In the genomic region with DNA sequence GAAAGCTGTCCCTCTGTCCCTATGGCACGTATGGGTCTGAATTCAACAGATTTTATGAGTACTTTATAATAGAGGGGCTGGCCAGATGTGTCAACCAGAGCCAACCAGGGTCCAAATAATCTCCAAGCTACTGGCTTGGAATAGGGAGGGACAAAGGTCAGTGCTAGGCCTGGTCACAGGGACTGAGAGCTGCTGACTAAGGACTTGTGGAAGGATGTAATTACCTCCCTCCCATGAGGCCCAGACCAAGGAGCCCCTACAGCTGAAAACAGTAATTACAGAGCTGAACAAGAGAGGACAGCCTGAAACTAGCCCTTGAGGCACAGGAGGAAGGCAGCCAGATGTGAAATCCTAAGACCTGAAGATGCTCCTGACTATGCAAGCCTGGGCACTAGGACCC, we compare ENCODE assay signal across 16 mouse cellular contexts.
DNase-seq lines count a peak whose midpoint lies in the region; ATAC-seq and TF ChIP-seq lines count a peak whose summit lies in the region.
"Had no signal": no experiment of that assay in that cellular context is flagged by ENCODE, and none has a peak within 500 bp of the region (broad histone marks: within the 10 kb centered on the region; RNA-seq: fewer than 3 reads in every experiment).

No protein-coding gene starts in this region.

- TF ChIP-seq POLR2A in small intestine, adult 2 months (IDR thresholded peaks at IDR 0.05; ENCODE audit: low read depth, low read length) = no peak

- H3K4me2 ChIP-seq in hindbrain, embryonic 11.5 days (replicated peaks; ENCODE audit: low read depth, low read length) = no peak overlapping the region
- H3K4me2 ChIP-seq in hindbrain, embryonic 16.5 days (ENCODE audit: low read length) = no peak overlapping the region
- H3K4me2 ChIP-seq in intestine, embryonic 16.5 days (ENCODE audit: low read depth, low read length) = peak overlapping the region; percentile 23; the same call in 1 of the 2 replicates
- H3K4me2 ChIP-seq: heart, embryonic 13.5 days; midbrain, embryonic 12.5 days had no signal

- no peak for ATAC-seq in hindbrain, embryonic 11.5 days (ENCODE audit: low FRiP score)
- ATAC-seq in hindbrain, embryonic 16.5 days = no peak
- peak; percentile 77 for ATAC-seq in intestine, embryonic 16.5 days

- H3K9me3 ChIP-seq in hindbrain, embryonic 11.5 days (ENCODE audit: control insufficient read depth, low read length) = no peaks in the 10 kb centered on the region
- H3K9me3 ChIP-seq in hindbrain, embryonic 16.5 days (ENCODE audit: control insufficient read depth, low read length) = peaks cover 3% of the 10 kb centered on the region
- H3K9me3 ChIP-seq in intestine, embryonic 16.5 days (ENCODE audit: control insufficient read depth, low read length) = no peaks in the 10 kb centered on the region
- H3K9me3 ChIP-seq: G1E; heart, embryonic 13.5 days; midbrain, embryonic 12.5 days had no signal

- H3K27me3 ChIP-seq in hindbrain, embryonic 11.5 days (ENCODE audit: control insufficient read depth, insufficient read depth, low read length) = no peaks in the 10 kb centered on the region
- no peaks in the 10 kb centered on the region for H3K27me3 ChIP-seq in hindbrain, embryonic 16.5 days (replicated peaks; ENCODE audit: control insufficient read depth, insufficient read depth, low read length)
- H3K27me3 ChIP-seq in intestine, embryonic 16.5 days (replicated peaks; ENCODE audit: control insufficient read depth, insufficient read depth, low read length) = no peaks in the 10 kb centered on the region
- H3K27me3 ChIP-seq in small intestine, adult 2 months (ENCODE audit: control insufficient read depth, insufficient read depth, low read length) = no peaks in the 10 kb centered on the region
- H3K27me3 ChIP-seq: heart, embryonic 13.5 days; midbrain, embryonic 12.5 days had no signal

- DNase-seq in hindbrain, embryonic 11.5 days (ENCODE audit: low spot score) = no peak
- peak; percentile 71 for DNase-seq in kidney, postnatal 14 days
- DNase-seq in heart, adult 9 months (ENCODE audit: low spot score in 2 of 2) = no peak
- DNase-seq in layer of hippocampus, adult 9-11 months = no peak
- DNase-seq: adrenal gland, adult 2 months; cerebellum, adult 18-20 months; gastrocnemius, postnatal 36 days; heart, postnatal 4 days; lung, postnatal 14 days had no signal

- no peaks in the 10 kb centered on the region; the same call in 1 of the 2 replicates for H3K4me1 ChIP-seq in hindbrain, embryonic 11.5 days (replicated peaks; ENCODE audit: control insufficient read depth, insufficient read depth, low read length)
- H3K4me1 ChIP-seq in hindbrain, embryonic 16.5 days (ENCODE audit: control insufficient read depth, insufficient read depth, low read depth, low read length) = peaks cover 28% of the 10 kb centered on the region
- H3K4me1 ChIP-seq in intestine, embryonic 16.5 days (ENCODE audit: control insufficient read depth, insufficient read depth, low read length) = peaks cover 67% of the 10 kb centered on the region
- H3K4me1 ChIP-seq in small intestine, adult 2 months (ENCODE audit: control insufficient read depth, insufficient read depth, insufficient read length, low read length) = peaks cover 46% of the 10 kb centered on the region

- H3K4me3 ChIP-seq in hindbrain, embryonic 11.5 days (ENCODE audit: low read depth, low read length) = no peak overlapping the region
- no peak overlapping the region for H3K4me3 ChIP-seq in hindbrain, embryonic 16.5 days (ENCODE audit: low read length)
- no peak overlapping the region for H3K4me3 ChIP-seq in intestine, embryonic 16.5 days (ENCODE audit: low read length)
- no peak overlapping the region for H3K4me3 ChIP-seq in small intestine, adult 2 months (ENCODE audit: low read depth, low read length)
- H3K4me3 ChIP-seq: erythroblast, embryonic 14.5 days; heart, embryonic 13.5 days; midbrain, embryonic 12.5 days had no signal

- WGBS in hindbrain, embryonic 11.5 days = 82% methylated on average over 1 of the region's 1 CpGs
- whole genome bisulfite sequencing in hindbrain, embryonic 16.5 days = 73% methylated on average over 1 of the region's 1 CpGs
- WGBS in intestine, embryonic 16.5 days = 56% methylated on average over 1 of the region's 1 CpGs
- 33% methylated on average over 1 of the region's 1 CpGs for WGBS in small intestine, adult 2 months

- H3K36me3 ChIP-seq in hindbrain, embryonic 11.5 days (ENCODE audit: control insufficient read depth, insufficient read depth, low read length) = no peaks in the 10 kb centered on the region
- H3K36me3 ChIP-seq in hindbrain, embryonic 16.5 days (ENCODE audit: control insufficient read depth, insufficient read depth, low read length) = no peaks in the 10 kb centered on the region
- no peaks in the 10 kb centered on the region; the same call in 1 of the 2 replicates for H3K36me3 ChIP-seq in intestine, embryonic 16.5 days (ENCODE audit: control insufficient read depth, insufficient read depth, low read length)
- peaks cover 7% of the 10 kb centered on the region for H3K36me3 ChIP-seq in small intestine, adult 2 months (ENCODE audit: control insufficient read depth, insufficient read depth, low read length)

- TF ChIP-seq CTCF in small intestine, adult 2 months (IDR thresholded peaks at IDR 0.05; ENCODE audit: extremely low read depth, insufficient read length, insufficient replicate concordance, low read depth, low read length) = no peak

- H3K27ac ChIP-seq in hindbrain, embryonic 11.5 days (ENCODE audit: low read depth, low read length) = peak overlapping the region; percentile 7; the same call in 1 of the 2 replicates
- H3K27ac ChIP-seq in hindbrain, embryonic 16.5 days (ENCODE audit: low read depth, low read length) = no peak overlapping the region
- H3K27ac ChIP-seq in intestine, embryonic 16.5 days (ENCODE audit: low read length) = peak overlapping the region; percentile 83
- H3K27ac ChIP-seq in small intestine, adult 2 months (ENCODE audit: insufficient read depth, low read depth, low read length) = peak overlapping the region; percentile 52; the same call in 1 of the 2 replicates
- H3K27ac ChIP-seq: midbrain, embryonic 12.5 days had no signal

- no peak overlapping the region for H3K9ac ChIP-seq in hindbrain, embryonic 11.5 days (ENCODE audit: low read depth, low read length)
- H3K9ac ChIP-seq in hindbrain, embryonic 16.5 days (ENCODE audit: low read depth, low read length) = no peak overlapping the region
- H3K9ac ChIP-seq in intestine, embryonic 16.5 days (ENCODE audit: low read depth, low read length) = peak overlapping the region; percentile 49; the same call in 1 of the 2 replicates
- H3K9ac ChIP-seq: midbrain, embryonic 12.5 days had no signal
